Mouse (Mus musculus): ENCODE results near the gene Limch1.

- TF ChIP-seq CTCF (IDR thresholded peaks at IDR 0.05; ENCODE audit: control insufficient read depth, insufficient read depth, insufficient replicate concordance, low read depth, low read length) (no peak), POLR2A (IDR thresholded peaks at IDR 0.05; ENCODE audit: control insufficient read depth, low read depth, low read length) (no peak)
These were observed 203.6 kb downstream of the Limch1 start for GRCm38 (mm10) chr5:66949098-66949692.
